17 mouse cellular contexts compared by ENCODE assay signal in the genomic region with DNA sequence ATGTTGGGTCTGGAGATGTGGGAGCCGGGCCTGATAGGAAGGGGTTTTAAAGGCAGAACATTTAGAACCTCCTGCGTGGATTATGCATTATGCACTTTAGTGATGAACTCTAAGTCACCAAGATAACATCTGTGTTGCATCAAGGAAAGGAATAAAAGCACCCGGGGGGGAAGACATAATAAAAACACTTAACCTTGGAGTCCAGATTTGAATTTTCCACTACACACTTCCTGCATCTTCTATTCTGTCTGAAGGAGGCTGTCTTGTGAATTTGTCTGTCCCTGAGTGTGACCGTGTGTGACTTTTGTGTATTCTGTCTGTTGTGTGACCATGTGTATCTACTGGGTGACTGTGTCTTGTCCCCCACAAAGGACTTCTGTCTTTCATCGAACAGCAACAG. TPM values are rescaled to one million over a fixed set of nuclear protein-coding genes. Genes with fewer than 3 reads are reported as not detected.
DNase-seq lines count a peak whose midpoint lies in the region; ATAC-seq and TF ChIP-seq lines count a peak whose summit lies in the region.
"Had no signal": no experiment of that assay in that cellular context is flagged by ENCODE, and none has a peak within 500 bp of the region (broad histone marks: within the 10 kb centered on the region; RNA-seq: fewer than 3 reads in every experiment).

No protein-coding gene starts in this region.

- H3K27me3 ChIP-seq in limb, embryonic 14.5 days (ENCODE audit: control insufficient read depth, insufficient read depth, low read length), result no peaks in the 10 kb centered on the region
- no peaks in the 10 kb centered on the region for H3K27me3 ChIP-seq in limb, embryonic 10.5 days (ENCODE audit: low read depth, poor library complexity, severe bottlenecking)
- H3K27me3 ChIP-seq: forebrain, embryonic 13.5 days; heart, embryonic 15.5 days; hindbrain, embryonic 13.5 days; lung, embryonic 15.5 days; neural tube, embryonic 12.5 days; Patski; stomach, embryonic 15.5 days had no signal

- TF ChIP-seq POLR2A in limb, embryonic 14.5 days (IDR thresholded peaks at IDR 0.05; ENCODE audit: borderline replicate concordance, extremely low read depth, insufficient read depth, insufficient read length), result no peak
- TF ChIP-seq POLR2A in bone marrow, adult 2 months (IDR thresholded peaks at IDR 0.05; ENCODE audit: borderline replicate concordance, control insufficient read depth, low read depth, low read length), result no peak

- WGBS in limb, embryonic 14.5 days, result 42% methylated on average over 5 of the region's 5 CpGs
- 77% methylated on average over 5 of the region's 5 CpGs for WGBS in limb, embryonic 10.5 days
- WGBS in bone marrow, adult 2 months, result 46% methylated on average over 5 of the region's 5 CpGs

- H3K9ac ChIP-seq in limb, embryonic 14.5 days (ENCODE audit: low read depth, low read length, severe bottlenecking), result no peak overlapping the region
- H3K9ac ChIP-seq: forebrain, embryonic 13.5 days; heart, embryonic 15.5 days; hindbrain, embryonic 13.5 days; lung, embryonic 15.5 days; neural tube, embryonic 12.5 days; stomach, embryonic 15.5 days had no signal

- no peaks in the 10 kb centered on the region for H3K36me3 ChIP-seq in limb, embryonic 14.5 days (ENCODE audit: control insufficient read depth, insufficient read depth, low read length)
- peaks cover 16% of the 10 kb centered on the region for H3K36me3 ChIP-seq in limb, embryonic 10.5 days
- H3K36me3 ChIP-seq: heart, embryonic 15.5 days; hindbrain, embryonic 13.5 days; lung, embryonic 15.5 days; neural tube, embryonic 12.5 days; stomach, embryonic 15.5 days had no signal

- H3K4me3 ChIP-seq in limb, embryonic 14.5 days (replicated peaks; ENCODE audit: low read length), result no peak overlapping the region
- no peak overlapping the region for H3K4me3 ChIP-seq in limb, embryonic 10.5 days
- H3K4me3 ChIP-seq in bone marrow, adult 2 months (replicated peaks; ENCODE audit: control insufficient read depth, low read depth, low read length), result no peak overlapping the region
- H3K4me3 ChIP-seq: forebrain, embryonic 13.5 days; heart, embryonic 15.5 days; hindbrain, embryonic 13.5 days; lung, embryonic 15.5 days; neural tube, embryonic 12.5 days; stomach, embryonic 15.5 days had no signal

- H3K4me1 ChIP-seq in limb, embryonic 14.5 days (ENCODE audit: control insufficient read depth, insufficient read depth, low read length), result peaks cover 15% of the 10 kb centered on the region
- H3K4me1 ChIP-seq in limb, embryonic 10.5 days, result peaks cover 24% of the 10 kb centered on the region
- H3K4me1 ChIP-seq in bone marrow, adult 2 months (ENCODE audit: control insufficient read depth, insufficient read depth, low read length), result peaks cover 22% of the 10 kb centered on the region
- H3K4me1 ChIP-seq: forebrain, embryonic 13.5 days; neural tube, embryonic 12.5 days; stomach, embryonic 15.5 days had no signal

- peak; percentile 58 for DNase-seq in limb, embryonic 14.5 days (ENCODE audit: low spot score)
- DNase-seq in limb, embryonic 10.5 days (ENCODE audit: low spot score), result no peak
- DNase-seq in CD4-positive, CD25-positive, alpha-beta regulatory T cell, adult 2 months (ENCODE audit: low read depth, low spot score), result peak; percentile 78
- peak; percentile 21 for DNase-seq in skeletal muscle tissue, adult 2 months (ENCODE audit: low read depth, low spot score)
- no peak for DNase-seq in cerebellum, adult 18-20 months
- DNase-seq in left cerebral cortex, adult 8-10 months (ENCODE audit: low spot score in 2 of 2), result no peak
- DNase-seq: cerebellum, adult 2 months; heart, adult 11 months had no signal

- TF ChIP-seq CTCF in bone marrow, adult 2 months (IDR thresholded peaks at IDR 0.05; ENCODE audit: control insufficient read depth, insufficient read depth, low read length), result no peak

- H3K27ac ChIP-seq in limb, embryonic 14.5 days (replicated peaks; ENCODE audit: low read depth, low read length), result no peak overlapping the region
- no peak overlapping the region for H3K27ac ChIP-seq in limb, embryonic 10.5 days
- peak overlapping the region; percentile 87 for H3K27ac ChIP-seq in bone marrow, adult 2 months (ENCODE audit: control insufficient read depth, insufficient read depth, low read depth, low read length, poor library complexity)
- H3K27ac ChIP-seq: forebrain, embryonic 13.5 days; heart, embryonic 15.5 days; hindbrain, embryonic 13.5 days; neural tube, embryonic 12.5 days; stomach, embryonic 15.5 days had no signal

- ATAC-seq in limb, embryonic 14.5 days (ENCODE audit: low FRiP score, low read depth), result peak; percentile 11; the same call in 1 of the 2 replicates
- ATAC-seq: forebrain, embryonic 13.5 days; midbrain, embryonic 16.5 days; Patski had no signal

- H3K4me2 ChIP-seq in limb, embryonic 14.5 days (replicated peaks; ENCODE audit: low read depth, low read length, severe bottlenecking), result no peak overlapping the region
- H3K4me2 ChIP-seq: forebrain, embryonic 13.5 days; heart, embryonic 15.5 days; hindbrain, embryonic 13.5 days; lung, embryonic 15.5 days; neural tube, embryonic 12.5 days; stomach, embryonic 15.5 days had no signal

- peaks cover 3% of the 10 kb centered on the region; the same call in 1 of the 2 replicates for H3K9me3 ChIP-seq in limb, embryonic 14.5 days (ENCODE audit: control insufficient read depth, low read length)
- no peaks in the 10 kb centered on the region for H3K9me3 ChIP-seq in limb, embryonic 10.5 days (replicated peaks)
- H3K9me3 ChIP-seq: lung, embryonic 15.5 days; stomach, embryonic 15.5 days had no signal

RNA-seq across cellular contexts. Expression of gene Hvcn1, which starts 25.4 kb away (rescaled TPM):
- polyA plus RNA-seq in limb, embryonic 14.5 days (2012; rRNA removed), result 9.6 and 10.4 TPM in 2 replicates
- 8.6 and 8.9 TPM in 2 replicates for polyA plus RNA-seq in limb, embryonic 14.5 days (2014; fragmentation: Nextera tagmentation; extraction: Ambion mirVana)
- polyA plus RNA-seq in limb, embryonic 10.5 days (2016; fragmentation: Nextera tagmentation; extraction: Ambion mirVana), result 9.6 and 11.8 TPM in 2 replicates
- polyA plus RNA-seq in bone marrow, adult 2 months (2011; ENCODE audit: insufficient read depth, insufficient read length, low replicate concordance, missing spikeins), result 18.2 and 30.0 TPM in 2 replicates
- 10 to 100 TPM in 1 of 4 experiments, 1 to 10 TPM in 3; 4.2 to 11.2 (median 6.9) TPM for total RNA-seq in left cerebral cortex, adult 8-10 months (2022)

RNA-seq across cellular contexts. Expression of gene Tctn1, which starts 32.3 kb away (rescaled TPM):
- 28.3 and 38.3 TPM in 2 replicates for polyA plus RNA-seq in limb, embryonic 14.5 days (2012; rRNA removed)
- polyA plus RNA-seq in limb, embryonic 14.5 days (2014; fragmentation: Nextera tagmentation; extraction: Ambion mirVana), result 5.5 TPM in 2 replicates
- 4.4 and 4.9 TPM in 2 replicates for polyA plus RNA-seq in limb, embryonic 10.5 days (2016; fragmentation: Nextera tagmentation; extraction: Ambion mirVana)
- 6.5 and 17.7 TPM in 2 replicates for polyA plus RNA-seq in bone marrow, adult 2 months (2011; ENCODE audit: insufficient read depth, insufficient read length, low replicate concordance, missing spikeins)
- total RNA-seq in left cerebral cortex, adult 8-10 months (2022), result 10 to 100 TPM; 15.0 to 16.6 (median 15.7) TPM

RNA-seq across cellular contexts. Expression of gene Pptc7, which starts 52.2 kb away (rescaled TPM):
- 11.5 and 13.7 TPM in 2 replicates for polyA plus RNA-seq in limb, embryonic 14.5 days (2012; rRNA removed)
- polyA plus RNA-seq in limb, embryonic 14.5 days (2014; fragmentation: Nextera tagmentation; extraction: Ambion mirVana), result 7.6 and 8.9 TPM in 2 replicates
- 8.2 and 9.7 TPM in 2 replicates for polyA plus RNA-seq in limb, embryonic 10.5 days (2016; fragmentation: Nextera tagmentation; extraction: Ambion mirVana)
- 5.0 and 7.2 TPM in 2 replicates for polyA plus RNA-seq in bone marrow, adult 2 months (2011; ENCODE audit: insufficient read depth, insufficient read length, low replicate concordance, missing spikeins)
- total RNA-seq in left cerebral cortex, adult 8-10 months (2022), result 10 to 100 TPM; 44.8 to 52.2 (median 48.8) TPM

Comparison
In these comparisons a context has a peak if more than half of its experiments do, and no peak if none do; other contexts are left out.
1. DNase-seq: peak in limb, embryonic 14.5 days (single experiment), CD4-positive, CD25-positive, alpha-beta regulatory T cell, adult 2 months (single experiment) and skeletal muscle tissue, adult 2 months (single experiment); none in limb, embryonic 10.5 days (single experiment), cerebellum, adult 18-20 months (0 of 2) and left cerebral cortex, adult 8-10 months (0 of 2).